Mouse (Mus musculus) C2C12 (cell line): ENCODE data around the gene Arhgap33. TPM values are rescaled to one million over a fixed set of nuclear protein-coding genes. Genes with fewer than 3 reads are reported as not detected.

ENCODE experiments used
- H3K27me3 ChIP-seq: one replicate; pipeline ENCODE4 v1.6.1; 2011; ENCODE audit not compliant: control insufficient read depth, insufficient read depth, insufficient read length
- H3K36me3 ChIP-seq: one replicate; pipeline ENCODE4 v1.6.1; 2011; ENCODE audit not compliant: control insufficient read depth, insufficient read depth
- H3K4me3 ChIP-seq: one replicate; pipeline ENCODE4 v1.5.1; 2011; ENCODE audit warnings: mild to moderate bottlenecking, control low read depth; ENCODE audit not compliant: poor library complexity, insufficient read depth, severe bottlenecking
- H3K79me2 ChIP-seq: one replicate; pipeline ENCODE4 v1.6.1; 2011; ENCODE audit not compliant: control insufficient read depth, insufficient read depth
- H3K79me3 ChIP-seq: one replicate; pipeline ENCODE4 v1.6.1; 2011; ENCODE audit warnings: low read depth, control low read depth
- H3ac ChIP-seq: one replicate; pipeline ENCODE3; 2011; ENCODE audit warnings: low read depth; ENCODE audit not compliant: control insufficient read depth, insufficient read length
- CEBPB ChIP-seq: IDR thresholded peaks from one replicate; pipeline ENCODE4 v1.6.1; 2011; ENCODE audit warnings: low read depth, mild to moderate bottlenecking, control low read depth, moderate library complexity
- CTCF ChIP-seq: IDR thresholded peaks from one replicate; pipeline ENCODE4 v1.5.1; 2011; ENCODE audit not compliant: control insufficient read depth, insufficient read depth, insufficient read length
- FOSL1 ChIP-seq: IDR thresholded peaks from one replicate; pipeline ENCODE4 v1.8.0; 2011; ENCODE audit warnings: mild to moderate bottlenecking, low read length; ENCODE audit not compliant: poor library complexity, insufficient read depth, severe bottlenecking
- MAX ChIP-seq: IDR thresholded peaks from one replicate; pipeline ENCODE4 v1.6.1; 2011; ENCODE audit warnings: mild to moderate bottlenecking, control low read depth
- MYOD1 ChIP-seq: IDR thresholded peaks from one replicate; pipeline ENCODE4 v1.6.1; 2011; ENCODE audit warnings: low read depth; ENCODE audit not compliant: control insufficient read depth, insufficient read length
- MYOG ChIP-seq: IDR thresholded peaks from one replicate; pipeline ENCODE4 v1.6.1; 2011; ENCODE audit not compliant: control insufficient read depth, insufficient read length; ENCODE audit errors: extremely low read depth
- USF1 ChIP-seq: IDR thresholded peaks from one replicate; pipeline ENCODE4 v1.6.1; 2011; ENCODE audit warnings: low read depth, mild to moderate bottlenecking, control low read depth, moderate library complexity
- polyA plus RNA-seq: library from polyadenylated mRNA; unstranded; fragments of >200 nt; fragmentation: generic; extraction: Trizol; gene quantifications from one replicate; pipeline ENCODE4 v1.2.1, GENCODE M21; 2012; ENCODE audit warnings: missing spikeins

Gene Arhgap33
- polyA plus RNA-seq, 1 experiment: 2.4 TPM

GRCm38 (mm10) chr7:30572389-30572788 is 37.5 kb upstream of the Arhgap33 start:
- H3K4me3 ChIP-seq: no peak overlapping the region
- no peaks in the 10 kb centered on the region for H3K79me3 ChIP-seq
- no peaks in the 10 kb centered on the region for H3K27me3 ChIP-seq
- no peaks in the 10 kb centered on the region for H3K79me2 ChIP-seq
- H3ac ChIP-seq: no peak overlapping the region
- TF ChIP-seq MYOD1 (no peak), USF1 (no peak), MYOG (no peak), MAX (no peak), CEBPB (no peak), FOSL1 (no peak), CTCF (no peak)
- H3K36me3 ChIP-seq: peaks cover 52% of the 10 kb centered on the region

GRCm38 (mm10) chr7:30567555-30567954 is 32.7 kb upstream of the Arhgap33 start:
- Histone ChIP-seq H3K36me3 (peaks cover 25% of the 10 kb centered on the region), H3K79me3 (peaks cover 2% of the 10 kb centered on the region), H3ac (no peak overlapping the region), H3K27me3 (no peaks in the 10 kb centered on the region), H3K4me3 (no peak overlapping the region), H3K79me2 (peaks cover 13% of the 10 kb centered on the region)
- TF ChIP-seq CTCF (no peak), MYOD1 (no peak), MAX (no peak), USF1 (no peak), CEBPB (no peak), FOSL1 (no peak), MYOG (no peak)

DNA sequence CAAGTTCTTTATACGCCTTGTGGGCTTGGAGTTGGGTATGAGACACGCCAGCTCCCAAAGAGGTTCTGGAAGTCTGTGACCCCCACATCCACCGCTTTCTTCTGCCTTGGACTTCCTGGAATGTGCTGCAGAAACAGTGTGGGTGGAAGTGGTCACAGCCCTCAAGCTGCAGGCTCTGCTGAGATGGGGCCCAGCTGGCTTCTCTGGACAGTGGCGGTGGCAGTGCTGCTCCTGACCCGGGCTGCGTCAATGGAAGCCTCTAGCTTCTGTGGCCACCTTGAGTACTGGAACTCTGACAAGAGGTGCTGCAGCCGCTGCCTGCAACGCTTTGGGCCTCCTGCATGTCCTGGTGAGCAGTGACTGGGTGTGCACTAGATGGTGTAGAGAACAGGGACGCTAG is 31.2 kb upstream of the Arhgap33 start:
- H3K36me3 ChIP-seq: peaks cover 14% of the 10 kb centered on the region
- peaks cover 28% of the 10 kb centered on the region for H3K79me2 ChIP-seq
- TF ChIP-seq CEBPB (no peak), MYOG (no peak)
- no peak overlapping the region for H3ac ChIP-seq
- no peak overlapping the region for H3K4me3 ChIP-seq
- no peaks in the 10 kb centered on the region for H3K27me3 ChIP-seq
- H3K79me3 ChIP-seq: peaks cover 2% of the 10 kb centered on the region

DNA sequence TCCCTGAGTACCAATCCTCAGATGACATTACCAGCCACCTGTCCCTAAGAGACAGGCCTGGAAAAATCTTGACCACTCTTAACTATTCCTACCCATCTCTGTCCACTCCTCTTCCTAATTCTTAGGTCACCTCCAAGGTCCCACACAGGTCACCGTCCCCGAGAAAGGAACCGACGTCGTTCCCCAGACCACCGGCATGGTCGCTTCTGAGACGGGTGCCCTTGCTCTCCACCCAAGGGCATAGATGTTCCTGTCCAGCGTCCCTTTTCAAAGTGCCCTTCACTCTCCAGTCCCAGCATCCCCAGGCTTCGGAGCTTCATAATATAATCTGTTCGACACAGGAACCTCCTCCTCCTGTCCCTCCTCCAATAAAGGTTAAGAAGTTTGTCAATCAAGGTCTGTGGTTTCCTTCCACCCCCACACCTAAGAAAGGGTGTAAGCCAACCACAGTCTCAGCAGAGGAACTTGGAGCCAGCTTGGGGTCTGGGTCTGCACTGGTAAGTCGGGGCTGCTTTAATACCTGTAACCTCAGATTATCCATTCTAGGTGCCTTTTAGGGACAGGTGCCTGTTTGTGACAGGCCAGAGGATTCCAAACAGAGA is 30.2 kb upstream of the Arhgap33 start, which contains the start of gene Igflr1:
Igflr1 (plus strand) TSS at position 458 of the 602 bp plus-strand sequence.
- no peak within 1 kb of the TSS for H3ac ChIP-seq
- H3K79me3 ChIP-seq: peaks cover 2% of the 10 kb centered on the region
- no peak for TF ChIP-seq USF1
- no peak for TF ChIP-seq CEBPB
- no peak for TF ChIP-seq MAX
- no peak for TF ChIP-seq MYOG
- TF ChIP-seq FOSL1: no peak
- TF ChIP-seq MYOD1: no peak
- no peak for TF ChIP-seq CTCF
- H3K79me2 ChIP-seq: peaks cover 28% of the 10 kb centered on the region
- H3K4me3 ChIP-seq: no peak within 1 kb of the TSS
- peaks cover 14% of the 10 kb centered on the region for H3K36me3 ChIP-seq
- H3K27me3 ChIP-seq: no peaks in the 10 kb centered on the region

GRCm38 (mm10) chr7:30563906-30564280 is 29.0 kb upstream of the Arhgap33 start:
- H3ac ChIP-seq: peak overlapping the region; percentile 28
- H3K4me3 ChIP-seq: peak overlapping the region; percentile 90
- H3K79me3 ChIP-seq: peaks cover 2% of the 10 kb centered on the region
- peak; percentile 73 for TF ChIP-seq USF1
- TF ChIP-seq FOSL1: no peak
- H3K27me3 ChIP-seq: no peaks in the 10 kb centered on the region
- H3K79me2 ChIP-seq: peaks cover 32% of the 10 kb centered on the region
- H3K36me3 ChIP-seq: peaks cover 6% of the 10 kb centered on the region

DNA sequence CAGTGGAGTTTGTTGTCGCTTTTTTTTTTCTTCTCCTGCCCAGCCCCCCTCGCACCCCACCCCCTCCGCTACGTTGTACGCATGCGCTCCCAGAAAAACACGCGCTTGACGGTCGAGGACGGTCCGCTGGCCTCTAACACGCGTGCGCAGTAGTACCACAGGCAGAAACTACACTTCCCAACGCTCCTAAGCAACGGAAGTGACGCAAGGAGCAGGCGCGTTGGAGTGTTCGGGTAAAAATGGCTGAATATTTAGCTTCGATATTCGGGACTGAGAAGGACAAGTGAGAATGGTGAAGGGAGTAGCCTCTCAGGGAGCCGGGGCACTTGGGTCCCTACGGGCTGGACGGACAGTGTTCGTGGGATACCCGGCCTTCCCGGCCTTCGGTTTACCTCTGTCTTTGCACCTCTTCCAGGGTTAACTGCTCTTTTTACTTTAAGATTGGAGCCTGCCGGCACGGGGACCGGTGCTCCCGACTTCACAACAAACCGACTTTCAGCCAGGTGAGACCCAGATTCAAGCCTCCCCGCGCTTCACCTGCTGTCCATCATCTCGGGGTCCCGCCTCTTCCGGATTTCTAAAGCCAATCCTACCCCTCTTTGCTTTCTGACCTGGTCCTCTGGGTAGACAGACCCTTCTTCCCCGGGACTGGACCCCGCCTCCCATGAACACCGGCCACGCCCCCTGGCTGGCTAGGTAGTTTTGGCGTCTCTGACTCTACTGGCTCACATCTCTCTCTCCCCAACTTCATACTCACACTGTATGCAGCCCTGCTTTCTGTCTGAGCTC is 28.5 kb upstream of the Arhgap33 start, which contains the start of the genes U2af1l4, Gm49396 and Psenen:
U2af1l4 (plus strand) TSS at position 185 of the 789 bp plus-strand sequence.
Gm49396 (plus strand) TSS at position 228 of the 789 bp plus-strand sequence.
Psenen (minus strand) TSS at position 511 of the 789 bp plus-strand sequence.
- peak within 1 kb of the TSS; percentile 71 for H3ac ChIP-seq
- peaks cover 38% of the 10 kb centered on the region for H3K79me2 ChIP-seq
- TF ChIP-seq MYOD1 (no peak), MAX (peak; percentile 68)

More for the DNA sequence above, 28.5 kb upstream of the Arhgap33 start, which contains the start of the genes U2af1l4, Gm49396 and Psenen:
- peaks cover 6% of the 10 kb centered on the region for H3K36me3 ChIP-seq
- peak within 1 kb of the TSS; percentile 90 for H3K4me3 ChIP-seq
- H3K27me3 ChIP-seq: no peaks in the 10 kb centered on the region
- H3K79me3 ChIP-seq: peaks cover 4% of the 10 kb centered on the region
